Mouse (Mus musculus) cerebellum, adult 2 months (tissue): ENCODE results near the gene Nanp. TPM values are rescaled to one million over a fixed set of nuclear protein-coding genes. Genes with fewer than 3 reads are reported as not detected.

ENCODE experiments used
- DNase-seq, 2 experiments: peaks; one replicate each; pipeline ENCODE4 v3.0.0; 2021
- H3K27ac ChIP-seq: fragments of 200-500 bp; 2 replicates; pipeline ENCODE4 v1.5.1; 2012; ENCODE audit warnings: low read length, control low read depth, inconsistent platforms; ENCODE audit not compliant: insufficient read depth
- H3K27me3 ChIP-seq: fragments of 200-500 bp; 2 replicates; pipeline ENCODE4 v1.6.1; 2012; ENCODE audit warnings: inconsistent platforms, mild to moderate bottlenecking, low read length, moderate library complexity; ENCODE audit not compliant: control insufficient read depth, insufficient read depth
- H3K4me1 ChIP-seq: fragments of 200-500 bp; 2 replicates; pipeline ENCODE4 v1.6.1; 2011; ENCODE audit warnings: low read length; ENCODE audit not compliant: control insufficient read depth, insufficient read depth
- H3K4me3 ChIP-seq: fragments of 200-500 bp; replicated peaks from 2 replicates; pipeline ENCODE3; 2011; ENCODE audit warnings: mild to moderate bottlenecking, low read depth, low read length, control low read depth; ENCODE audit not compliant: insufficient read depth
- CTCF ChIP-seq: fragments of 200-500 bp; IDR thresholded peaks from 2 replicates; pipeline ENCODE4 v1.5.1; 2011; ENCODE audit warnings: low read depth, mild to moderate bottlenecking, control low read depth, low read length, moderate library complexity, borderline replicate concordance; ENCODE audit not compliant: insufficient read depth
- POLR2A ChIP-seq: fragments of 200-500 bp; IDR thresholded peaks from 2 replicates; pipeline ENCODE4 v1.6.1; 2011; ENCODE audit warnings: low read length, control low read depth, borderline replicate concordance; ENCODE audit not compliant: insufficient read depth
- WGBS: fragments of 180-500 bp; shearing (Covaris S2); methylation state at CpG from one replicate; pipeline ENCODE4 v1.1.7; 2018; 5-methylcytosine and 5-hydroxymethylcytosine counted together
- polyA plus RNA-seq: library from polyadenylated mRNA; depleted of rRNA; stranded (reverse); fragments of >200 nt; gene quantifications from 2 replicates; pipeline ENCODE4 v1.2.3, GENCODE M21; 2012

Nanp gene
- polyA plus RNA-seq, 1 experiment, result 16.9 TPM

GRCm38 (mm10) chr2:151034435-151034834 lies 4.8 kb downstream of the Nanp start:
- WGBS, result 97% methylated on average over 3 of the region's 3 CpGs
- no peaks in the 10 kb centered on the region for H3K27me3 ChIP-seq

DNA sequence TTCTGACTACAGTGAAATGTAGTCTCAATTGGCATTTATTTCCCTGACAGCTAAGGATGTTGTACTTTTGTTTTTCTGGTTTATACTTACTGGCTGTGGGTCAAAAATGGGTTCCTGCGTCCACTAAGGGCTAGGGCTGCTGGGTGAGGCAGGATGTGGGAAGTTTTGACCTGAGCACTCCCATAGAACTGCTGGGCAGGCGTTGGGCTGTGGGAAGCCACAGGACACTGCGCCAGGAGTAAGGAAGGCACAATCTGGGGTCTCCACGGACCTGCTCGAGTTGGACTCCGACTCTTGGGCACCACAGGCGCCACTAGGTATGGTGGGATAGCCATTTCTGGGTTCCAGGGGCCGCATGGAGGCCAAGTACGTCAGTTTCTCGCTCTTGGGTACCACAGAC lies 18.0 kb downstream of the Nanp start:
- H3K4me3 ChIP-seq, result no peak overlapping the region
- WGBS, result 87% methylated on average over 10 of the region's 10 CpGs
- H3K27ac ChIP-seq, result no peak overlapping the region
- TF ChIP-seq CTCF (no peak), POLR2A (no peak)
- no peak for DNase-seq
- H3K4me1 ChIP-seq, result no peaks in the 10 kb centered on the region
- H3K27me3 ChIP-seq, result no peaks in the 10 kb centered on the region; the same call in 1 of the 2 replicates

More at GRCm38 (mm10) chr2:151034435-151034834, 4.8 kb downstream of the Nanp start:
- Histone ChIP-seq H3K27ac (no peak overlapping the region), H3K4me3 (no peak overlapping the region), H3K4me1 (peaks cover 5% of the 10 kb centered on the region; the same call in 1 of the 2 replicates)
- TF ChIP-seq POLR2A (no peak), CTCF (no peak)
- DNase-seq, result no peak

DNA sequence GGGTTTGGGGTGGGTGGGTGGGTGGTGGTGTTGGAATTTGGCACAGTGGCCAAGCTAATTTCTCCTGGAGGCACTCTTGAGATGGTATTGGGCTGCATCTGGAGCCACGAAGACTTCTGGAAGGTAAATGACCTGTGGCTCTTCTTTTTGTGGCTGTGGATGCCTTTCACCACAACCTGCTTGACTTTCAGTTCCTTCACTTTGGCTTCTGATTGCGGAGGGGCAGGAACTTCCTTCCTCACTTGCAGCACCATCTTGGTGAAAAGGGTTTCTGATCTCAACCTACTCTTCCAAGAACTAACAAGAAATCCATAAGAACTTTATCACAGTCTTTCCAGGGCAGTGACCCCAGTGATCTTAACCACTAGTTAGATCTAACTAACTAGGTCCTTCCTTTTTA lies 23.9 kb downstream of the Nanp start:
- 78% methylated on average over 2 of the region's 2 CpGs for WGBS
- H3K4me1 ChIP-seq, result no peaks in the 10 kb centered on the region
- no peaks in the 10 kb centered on the region; the same call in 1 of the 2 replicates for H3K27me3 ChIP-seq
- no peak overlapping the region for H3K27ac ChIP-seq
- no peak overlapping the region for H3K4me3 ChIP-seq
- TF ChIP-seq CTCF (no peak), POLR2A (no peak)
- DNase-seq, result no peak

DNA sequence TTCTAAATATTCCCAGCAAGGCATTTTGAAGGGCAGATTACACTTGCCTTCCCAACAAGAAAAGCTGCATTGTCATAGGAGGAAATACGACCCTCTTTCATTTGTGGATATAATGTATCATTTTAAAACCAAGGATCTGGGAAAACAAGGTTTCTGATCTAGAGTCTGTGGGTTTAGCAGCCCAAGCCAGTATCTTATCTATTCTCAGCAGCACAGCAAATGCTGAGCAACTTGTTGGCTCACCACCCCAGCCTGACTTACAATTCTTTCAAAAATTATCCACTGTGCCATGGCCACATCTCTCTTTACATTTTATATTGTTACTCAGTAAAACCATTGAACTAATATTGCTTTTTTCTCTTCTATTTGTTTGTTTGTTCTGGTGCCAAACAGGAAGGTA lies 27.9 kb downstream of the Nanp start:
- Histone ChIP-seq H3K27me3 (no peaks in the 10 kb centered on the region), H3K4me1 (no peaks in the 10 kb centered on the region; the same call in 1 of the 2 replicates), H3K27ac (no peak overlapping the region), H3K4me3 (no peak overlapping the region)
- TF ChIP-seq CTCF (no peak), POLR2A (no peak)
- DNase-seq, result no peak
- 88% methylated on average over 1 of the region's 1 CpGs for WGBS

DNA sequence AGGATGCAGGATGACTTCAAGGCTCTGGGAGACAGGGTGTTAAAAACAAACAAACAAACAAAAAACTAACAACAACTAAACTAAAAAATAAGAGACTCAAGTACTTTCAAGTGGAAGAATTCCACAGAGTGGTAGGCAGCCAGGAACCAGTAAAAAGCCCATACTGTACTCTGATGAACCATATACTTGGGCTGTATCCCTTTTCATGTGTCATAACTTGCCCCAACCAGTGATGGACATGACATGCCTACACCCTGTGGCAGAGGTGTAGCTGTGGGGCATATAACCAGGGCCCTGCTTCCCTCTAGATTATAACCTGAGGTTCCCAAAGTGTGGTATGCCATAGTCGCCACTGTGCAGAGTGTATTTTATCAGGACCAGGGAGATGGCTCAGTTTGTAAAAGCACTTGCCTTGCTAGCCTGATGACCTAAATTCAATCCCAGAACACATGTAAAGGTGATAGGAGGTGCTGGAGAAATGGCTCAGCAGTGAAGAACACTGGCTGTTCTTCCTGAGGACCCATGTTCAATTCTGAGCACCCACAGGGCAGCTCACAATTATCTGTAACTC lies 29.6 kb downstream of the Nanp start:
- no peak for DNase-seq
- Histone ChIP-seq H3K4me1 (no peaks in the 10 kb centered on the region; the same call in 1 of the 2 replicates), H3K4me3 (peak overlapping the region; percentile 58), H3K27ac (no peak overlapping the region), H3K27me3 (no peaks in the 10 kb centered on the region)
- WGBS, result 68% methylated on average over 1 of the region's 1 CpGs
- TF ChIP-seq POLR2A (no peak), CTCF (no peak)

DNA sequence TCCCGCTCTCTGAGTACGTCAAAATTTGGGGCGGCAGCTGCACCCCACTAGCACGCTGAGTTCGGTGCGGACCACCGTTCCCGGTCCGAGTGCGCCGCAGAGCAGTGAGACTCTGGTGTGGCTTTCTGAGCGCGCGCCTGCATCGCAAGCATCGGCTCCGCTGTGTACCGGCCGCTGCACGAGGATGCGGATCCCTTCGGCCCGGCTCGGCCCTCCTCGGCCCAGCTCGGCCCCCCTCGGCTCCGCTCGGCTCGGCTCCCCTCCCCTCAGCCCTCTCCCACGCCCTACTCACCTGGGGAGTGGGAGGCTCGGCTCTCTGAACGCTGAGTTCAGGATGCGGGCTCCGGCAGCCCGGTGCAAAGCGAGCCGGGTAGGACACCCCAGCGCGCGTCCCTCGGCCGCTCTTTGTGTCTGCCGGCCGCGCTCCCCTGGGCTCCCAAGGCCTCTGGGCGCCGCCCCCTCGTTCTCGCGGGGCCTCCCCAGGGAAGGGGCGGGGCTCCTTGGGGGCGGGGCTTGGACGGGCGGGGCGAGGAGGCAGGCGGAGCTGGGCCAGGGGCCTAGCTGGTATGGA lies 30.2 kb downstream of the Nanp start:
- peak; percentile 36 to 48 for DNase-seq
- TF ChIP-seq CTCF (no peak), POLR2A (no peak)
- under 1% methylated on average over 56 of the region's 57 CpGs for WGBS
- Histone ChIP-seq H3K4me3 (peak overlapping the region; percentile 58), H3K27me3 (no peaks in the 10 kb centered on the region), H3K4me1 (no peaks in the 10 kb centered on the region; the same call in 1 of the 2 replicates), H3K27ac (no peak overlapping the region)

DNA sequence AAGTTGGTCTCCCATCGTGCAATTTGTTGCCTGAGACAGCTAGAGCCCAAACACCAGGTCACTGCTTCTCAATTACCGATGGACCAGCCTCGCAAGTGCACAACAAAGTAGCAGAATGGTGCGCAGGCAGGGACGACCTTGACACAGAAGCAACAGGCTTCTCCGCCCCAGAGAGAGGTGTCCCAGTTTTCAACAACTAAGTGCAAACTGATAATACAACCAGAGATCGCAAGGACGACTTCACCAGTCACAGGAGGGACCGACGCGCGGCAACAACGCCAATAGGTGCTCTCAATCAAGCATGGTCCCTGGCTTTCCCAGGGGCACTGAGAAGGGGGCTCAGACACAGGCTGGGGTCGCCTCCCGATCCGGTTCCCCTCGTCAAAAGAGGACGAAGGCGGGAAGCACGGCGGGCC lies 30.7 kb downstream of the Nanp start:
- no peak overlapping the region for H3K27ac ChIP-seq
- TF ChIP-seq CTCF (no peak), POLR2A (no peak)
- 3% methylated on average over 21 of the region's 21 CpGs for WGBS
- no peaks in the 10 kb centered on the region; the same call in 1 of the 2 replicates for H3K4me1 ChIP-seq
- peak overlapping the region; percentile 53 for H3K4me3 ChIP-seq
- no peaks in the 10 kb centered on the region for H3K27me3 ChIP-seq
- no peak for DNase-seq

- DNase-seq, result no peak
- H3K4me3 ChIP-seq, result no peak overlapping the region
- TF ChIP-seq POLR2A, result no peak
- TF ChIP-seq CTCF, result no peak
- H3K4me1 ChIP-seq, result no peaks in the 10 kb centered on the region; the same call in 1 of the 2 replicates
- WGBS, result 53% methylated on average over 6 of the region's 6 CpGs
- no peak overlapping the region for H3K27ac ChIP-seq
- H3K27me3 ChIP-seq, result no peaks in the 10 kb centered on the region
Observed at GRCm38 (mm10) chr2:151008006-151008405, 31.2 kb downstream of the Nanp start.
